In genomic region chr2:84996376-84996775, GRCm38 (mm10) we compare ENCODE assay signal across 40 mouse cellular contexts. TPM values are rescaled to one million over a fixed set of nuclear protein-coding genes. Genes with fewer than 3 reads are reported as not detected.
DNase-seq lines count a peak whose midpoint lies in the region; ATAC-seq and TF ChIP-seq lines count a peak whose summit lies in the region.
"Had no signal": no experiment of that assay in that cellular context is flagged by ENCODE, and none has a peak within 500 bp of the region (broad histone marks: within the 10 kb centered on the region; RNA-seq: fewer than 3 reads in every experiment).

No protein-coding gene starts in this region.

- no peak for TF ChIP-seq CTCF in G1E (IDR thresholded peaks at IDR 0.05; ENCODE audit: low read depth, low read length)
- TF ChIP-seq CTCF in liver, embryonic 14.5 days (IDR thresholded peaks at IDR 0.05; ENCODE audit: low read depth): no peak
- TF ChIP-seq CTCF in stomach, postnatal 0 days (IDR thresholded peaks at IDR 0.05; ENCODE audit: low read depth): no peak
- TF ChIP-seq CTCF in forebrain, postnatal 0 days (IDR thresholded peaks at IDR 0.05; ENCODE audit: low read depth): no peak

- no peak for TF ChIP-seq EP300 in liver, embryonic 14.5 days (IDR thresholded peaks at IDR 0.05; ENCODE audit: low read depth)
- no peak for TF ChIP-seq EP300 in stomach, postnatal 0 days (optimal IDR thresholded peaks at IDR 0.05)

- no peak overlapping the region for H3K4me2 ChIP-seq in liver, embryonic 14.5 days (ENCODE audit: low read depth)
- no peak overlapping the region for H3K4me2 ChIP-seq in stomach, postnatal 0 days (replicated peaks; ENCODE audit: low read depth)
- H3K4me2 ChIP-seq in forebrain, postnatal 0 days (ENCODE audit: low read depth): no peak overlapping the region
- H3K4me2 ChIP-seq: heart, embryonic 13.5 days; hindbrain, embryonic 15.5 days; limb, embryonic 15.5 days; midbrain, embryonic 12.5 days; neural tube, embryonic 12.5 days had no signal

- H3K4me3 ChIP-seq in G1E (ENCODE audit: low read depth, low read length): no peak overlapping the region
- no peak overlapping the region for H3K4me3 ChIP-seq in liver, embryonic 14.5 days (ENCODE audit: insufficient read depth in 1 of 2, low read depth in 2 of 2, low read length in 2 of 2)
- no peak overlapping the region for H3K4me3 ChIP-seq in stomach, postnatal 0 days (ENCODE audit: low read depth, low read length)
- no peak overlapping the region for H3K4me3 ChIP-seq in forebrain, postnatal 0 days (ENCODE audit: low read depth, low read length)
- H3K4me3 ChIP-seq: heart, embryonic 13.5 days; hindbrain, embryonic 10.5 days; hindbrain, embryonic 15.5 days; limb, embryonic 10.5 days; limb, embryonic 15.5 days; megakaryocyte, embryonic 14.5 days; midbrain, embryonic 12.5 days; myocyte; neural tube, embryonic 12.5 days had no signal

- H3K27ac ChIP-seq in liver, embryonic 14.5 days: no peak overlapping the region
- no peak overlapping the region for H3K27ac ChIP-seq in stomach, postnatal 0 days (replicated peaks)
- no peak overlapping the region for H3K27ac ChIP-seq in forebrain, postnatal 0 days (ENCODE audit: low read depth, low read length)
- H3K27ac ChIP-seq: heart, embryonic 13.5 days; hindbrain, embryonic 10.5 days; hindbrain, embryonic 15.5 days; limb, embryonic 10.5 days; limb, embryonic 15.5 days; midbrain, embryonic 12.5 days; neural tube, embryonic 12.5 days had no signal

- intact Hi-C loops in heart, postnatal 36 days (cut with DNase I): no loop called here

- H3K9ac ChIP-seq in liver, embryonic 14.5 days (replicated peaks): no peak overlapping the region
- H3K9ac ChIP-seq in stomach, postnatal 0 days (ENCODE audit: low read length): no peak overlapping the region
- H3K9ac ChIP-seq in forebrain, postnatal 0 days: no peak overlapping the region
- H3K9ac ChIP-seq: heart, embryonic 13.5 days; hindbrain, embryonic 15.5 days; limb, embryonic 15.5 days; midbrain, embryonic 12.5 days; neural tube, embryonic 12.5 days had no signal

- H3K36me3 ChIP-seq in G1E (replicated peaks): no peaks in the 10 kb centered on the region
- no peaks in the 10 kb centered on the region for H3K36me3 ChIP-seq in liver, embryonic 14.5 days (replicated peaks; ENCODE audit: control insufficient read depth, insufficient read depth, low read depth)
- no peaks in the 10 kb centered on the region for H3K36me3 ChIP-seq in stomach, postnatal 0 days (ENCODE audit: control insufficient read depth, insufficient read depth, low read length)
- no peaks in the 10 kb centered on the region for H3K36me3 ChIP-seq in forebrain, postnatal 0 days (ENCODE audit: insufficient read depth)
- H3K36me3 ChIP-seq: heart, embryonic 13.5 days; hindbrain, embryonic 10.5 days; hindbrain, embryonic 15.5 days; limb, embryonic 10.5 days; limb, embryonic 15.5 days; midbrain, embryonic 12.5 days; neural tube, embryonic 12.5 days had no signal

- H3K9me3 ChIP-seq in G1E (replicated peaks): no peaks in the 10 kb centered on the region
- H3K9me3 ChIP-seq in liver, embryonic 14.5 days (ENCODE audit: control insufficient read depth, low read length): no peaks in the 10 kb centered on the region
- H3K9me3 ChIP-seq in stomach, postnatal 0 days (ENCODE audit: control insufficient read depth, low read length): no peaks in the 10 kb centered on the region
- H3K9me3 ChIP-seq in forebrain, postnatal 0 days (ENCODE audit: low read length): no peaks in the 10 kb centered on the region
- H3K9me3 ChIP-seq: heart, embryonic 13.5 days; hindbrain, embryonic 10.5 days; hindbrain, embryonic 15.5 days; limb, embryonic 10.5 days; limb, embryonic 15.5 days; megakaryocyte, embryonic 14.5 days; midbrain, embryonic 12.5 days; neural tube, embryonic 12.5 days had no signal

- H3K4me1 ChIP-seq in G1E (ENCODE audit: insufficient read depth, low read depth, low read length): peaks cover 28% of the 10 kb centered on the region
- H3K4me1 ChIP-seq in liver, embryonic 14.5 days (replicated peaks; ENCODE audit: control insufficient read depth in 2 of 2, insufficient read depth in 2 of 2, low read length in 1 of 2): peaks cover 26 to 33% of the 10 kb centered on the region in 2 experiments
- H3K4me1 ChIP-seq in stomach, postnatal 0 days (replicated peaks; ENCODE audit: control insufficient read depth, insufficient read depth): no peaks in the 10 kb centered on the region
- no peaks in the 10 kb centered on the region for H3K4me1 ChIP-seq in forebrain, postnatal 0 days (ENCODE audit: insufficient read depth)
- H3K4me1 ChIP-seq: hindbrain, embryonic 10.5 days; hindbrain, embryonic 15.5 days; limb, embryonic 10.5 days; limb, embryonic 15.5 days; megakaryocyte, embryonic 14.5 days; midbrain, embryonic 12.5 days; neural tube, embryonic 12.5 days had no signal

- WGBS in liver, embryonic 14.5 days (ENCODE audit: insufficient replicate concordance): 8% methylated on average over 2 of the region's 2 CpGs
- WGBS in stomach, postnatal 0 days: 78% methylated on average over 2 of the region's 2 CpGs
- WGBS in forebrain, postnatal 0 days: 94% methylated on average over 2 of the region's 2 CpGs

- DNase-seq in G1E (ENCODE audit: low spot score) (no peak), liver (peak; percentile 40)
- peak in 1 of 3 experiments; percentile 29 for DNase-seq in liver, embryonic 14.5 days (ENCODE audit: low read depth in 3 of 3, low spot score in 3 of 3)
- no peak for DNase-seq in stomach, postnatal 0 days (ENCODE audit: low spot score)
- no peak for DNase-seq in heart, postnatal 36 days
- DNase-seq in thymus, postnatal 4 days: no peak
- DNase-seq in forebrain, postnatal 0 days: no peak
- DNase-seq: adrenal gland, postnatal 25 days; cerebellum, adult 11-12 months; cerebellum, adult 9-11 months; heart, postnatal 10 days; kidney, adult 8-10 months; kidney, postnatal 10 days; layer of hippocampus, adult 9-11 months; lung, postnatal 36 days had no signal

- ATAC-seq in G1E (ENCODE audit: extremely low read depth, insufficient number of reproducible peaks, low FRiP score, poor library complexity, severe bottlenecking): peak; percentile 28; the same call in 1 of the 2 replicates
- ATAC-seq in liver, embryonic 14.5 days (ENCODE audit: insufficient read depth): peak; percentile 52; the same call in 1 of the 2 replicates
- peak; percentile 51; the same call in 1 of the 2 replicates for ATAC-seq in stomach, postnatal 0 days (ENCODE audit: low FRiP score, low TSS enrichment)
- ATAC-seq in forebrain, postnatal 0 days: no peak
- ATAC-seq: forebrain, embryonic 14.5 days; inflammation-experienced regulatory T-cells, adult 6 months; Patski had no signal

- peaks cover 40% of the 10 kb centered on the region for H3K27me3 ChIP-seq in G1E (ENCODE audit: insufficient read depth, low read length)
- H3K27me3 ChIP-seq in liver, embryonic 14.5 days (ENCODE audit: control insufficient read depth, insufficient read depth, low read length): no peaks in the 10 kb centered on the region
- H3K27me3 ChIP-seq in stomach, postnatal 0 days (ENCODE audit: control insufficient read depth, insufficient read depth, low read length): no peaks in the 10 kb centered on the region
- H3K27me3 ChIP-seq in forebrain, postnatal 0 days (ENCODE audit: insufficient read depth, low read length): no peaks in the 10 kb centered on the region
- H3K27me3 ChIP-seq: CH12.LX; hindbrain, embryonic 15.5 days; limb, embryonic 15.5 days; midbrain, embryonic 12.5 days; neural tube, embryonic 12.5 days; Patski had no signal

RNA-seq across cellular contexts. Expression of gene Prg3, which starts 8.4 kb away (rescaled TPM):
- not detected in 2 replicates for total RNA-seq in G1E (2014; fragmentation: Nextera tagmentation)
- 88.3 and 92.3 TPM in 2 replicates for total RNA-seq in G1E (2017)
- 0.42 and 0.70 TPM in 2 replicates for polyA plus RNA-seq in G1E (2012)
- polyA plus RNA-seq in liver, embryonic 14.5 days (2012; rRNA removed): 2.6 and 4.4 TPM in 2 replicates
- polyA plus RNA-seq in liver, embryonic 14.5 days (2014; fragmentation: Nextera tagmentation; extraction: Ambion mirVana): 2.1 and 3.4 TPM in 2 replicates
- polyA plus RNA-seq in stomach, postnatal 0 days (2015; fragmentation: Nextera tagmentation; extraction: Ambion mirVana): not detected in 2 replicates
- not detected for total RNA-seq in heart, postnatal 36 days (2021)
- not detected in 2 replicates for total RNA-seq in forebrain, postnatal 0 days (2014; rRNA removed)
- not detected in 2 replicates for polyA plus RNA-seq in forebrain, postnatal 0 days (2015; fragmentation: Nextera tagmentation; extraction: Ambion mirVana)
- total RNA-seq: adrenal gland, postnatal 25 days; CH12.LX; ES-E14; gastrocnemius, adult 8-10 months; gastrocnemius, postnatal 4 days; heart, adult 8-10 months; heart, postnatal 10 days; left cerebral cortex, postnatal 10 days; midbrain, postnatal 0 days had no signal
- polyA plus RNA-seq: C2C12; cortical plate, adult 2 months; embryonic facial prominence, embryonic 11.5 days; forebrain, embryonic 14.5 days; hindbrain, embryonic 10.5 days; hindbrain, embryonic 15.5 days; inflammation-experienced regulatory T-cells, adult 6 months; limb, embryonic 15.5 days; lung, embryonic 16.5 days; midbrain, embryonic 12.5 days; midbrain, postnatal 0 days; myocyte; Patski; stomach, embryonic 14.5 days; urinary bladder, adult 2 months had no signal

RNA-seq across cellular contexts. Expression of gene Prg2, which starts 16.1 kb away (rescaled TPM):
- total RNA-seq in G1E (2014; fragmentation: Nextera tagmentation): not detected in 2 replicates
- 0.82 TPM in 1 of 2 replicates, not detected in the other for total RNA-seq in G1E (2017)
- not detected in 2 replicates for polyA plus RNA-seq in G1E (2012)
- polyA plus RNA-seq in liver, embryonic 14.5 days (2012; rRNA removed): 33.3 and 62.4 TPM in 2 replicates
- polyA plus RNA-seq in liver, embryonic 14.5 days (2014; fragmentation: Nextera tagmentation; extraction: Ambion mirVana): 17.9 and 21.8 TPM in 2 replicates
- polyA plus RNA-seq in stomach, postnatal 0 days (2015; fragmentation: Nextera tagmentation; extraction: Ambion mirVana): 0.16 TPM in 1 of 2 replicates, not detected in the other
- not detected for total RNA-seq in heart, postnatal 36 days (2021)
- not detected in 2 replicates for total RNA-seq in forebrain, postnatal 0 days (2014; rRNA removed)
- polyA plus RNA-seq in forebrain, postnatal 0 days (2015; fragmentation: Nextera tagmentation; extraction: Ambion mirVana): not detected in 2 replicates
- total RNA-seq: adrenal gland, postnatal 25 days; ES-E14; gastrocnemius, adult 8-10 months; gastrocnemius, postnatal 4 days; heart, adult 8-10 months; left cerebral cortex, postnatal 10 days; midbrain, postnatal 0 days had no signal
- polyA plus RNA-seq: C2C12; cortical plate, adult 2 months; forebrain, embryonic 14.5 days; hindbrain, embryonic 10.5 days; lung, embryonic 16.5 days; midbrain, embryonic 12.5 days; midbrain, postnatal 0 days; myocyte; Patski; stomach, embryonic 14.5 days had no signal

RNA-seq across cellular contexts. Expression of gene Ssrp1, which starts 40.7 kb away (rescaled TPM):
- total RNA-seq in G1E (2014; fragmentation: Nextera tagmentation) (168 and 190 TPM in 2 replicates), G1E (2017) (304 and 315 TPM in 2 replicates)
- 54.9 and 111 TPM in 2 replicates for polyA plus RNA-seq in G1E (2012)
- polyA plus RNA-seq in liver, embryonic 14.5 days (2012; rRNA removed): 82.2 and 115 TPM in 2 replicates
- 160 and 183 TPM in 2 replicates for polyA plus RNA-seq in liver, embryonic 14.5 days (2014; fragmentation: Nextera tagmentation; extraction: Ambion mirVana)
- polyA plus RNA-seq in stomach, postnatal 0 days (2015; fragmentation: Nextera tagmentation; extraction: Ambion mirVana): 84.8 and 90.0 TPM in 2 replicates
- 10 to 100 TPM; 40.6 to 41.6 TPM for total RNA-seq in heart, postnatal 36 days (2021)
- 131 and 144 TPM in 2 replicates for total RNA-seq in forebrain, postnatal 0 days (2014; rRNA removed)
- polyA plus RNA-seq in forebrain, postnatal 0 days (2015; fragmentation: Nextera tagmentation; extraction: Ambion mirVana): 137 and 155 TPM in 2 replicates

RNA-seq across cellular contexts. Expression of gene P2rx3, which starts 40.9 kb away (rescaled TPM):
- total RNA-seq in G1E (2014; fragmentation: Nextera tagmentation) (0.39 and 0.60 TPM in 2 replicates), G1E (2017) (0.05 and 0.06 TPM in 2 replicates)
- not detected in 2 replicates for polyA plus RNA-seq in G1E (2012)
- polyA plus RNA-seq in liver, embryonic 14.5 days (2012; rRNA removed): 0.12 and 0.22 TPM in 2 replicates
- 0.08 and 0.17 TPM in 2 replicates for polyA plus RNA-seq in liver, embryonic 14.5 days (2014; fragmentation: Nextera tagmentation; extraction: Ambion mirVana)
- 0.62 and 0.73 TPM in 2 replicates for polyA plus RNA-seq in stomach, postnatal 0 days (2015; fragmentation: Nextera tagmentation; extraction: Ambion mirVana)
- under 1 TPM; 0.31 to 0.60 TPM for total RNA-seq in heart, postnatal 36 days (2021)
- total RNA-seq in forebrain, postnatal 0 days (2014; rRNA removed): 1.2 TPM in 1 of 2 replicates, not detected in the other
- polyA plus RNA-seq in forebrain, postnatal 0 days (2015; fragmentation: Nextera tagmentation; extraction: Ambion mirVana): 0.35 and 0.41 TPM in 2 replicates

RNA-seq across cellular contexts. Expression of gene Tnks1bp1, which starts 51.4 kb away (rescaled TPM):
- total RNA-seq in G1E (2014; fragmentation: Nextera tagmentation): 2.6 and 3.0 TPM in 2 replicates
- total RNA-seq in G1E (2017): 1.7 and 2.8 TPM in 2 replicates
- polyA plus RNA-seq in G1E (2012): 5.2 and 5.7 TPM in 2 replicates
- 3.9 and 4.4 TPM in 2 replicates for polyA plus RNA-seq in liver, embryonic 14.5 days (2012; rRNA removed)
- polyA plus RNA-seq in liver, embryonic 14.5 days (2014; fragmentation: Nextera tagmentation; extraction: Ambion mirVana): 0.75 and 1.0 TPM in 2 replicates
- 32.9 and 34.0 TPM in 2 replicates for polyA plus RNA-seq in stomach, postnatal 0 days (2015; fragmentation: Nextera tagmentation; extraction: Ambion mirVana)
- total RNA-seq in heart, postnatal 36 days (2021): 10 to 100 TPM; 61.9 to 65.9 TPM
- total RNA-seq in forebrain, postnatal 0 days (2014; rRNA removed): 47.9 and 77.0 TPM in 2 replicates
- polyA plus RNA-seq in forebrain, postnatal 0 days (2015; fragmentation: Nextera tagmentation; extraction: Ambion mirVana): 15.7 and 22.8 TPM in 2 replicates

Comparison
In these comparisons a context has a peak if more than half of its experiments do, and no peak if none do; other contexts are left out.
1. RNA of gene Prg2, which starts 16.1 kb away (polyA plus RNA-seq): 17.9 to 62.4 TPM in liver, embryonic 14.5 days; 0.16 TPM in stomach, postnatal 0 days, not detected in G1E and not detected in forebrain, postnatal 0 days; every median in the first group is over 10 times any median in the second.